Mouse (Mus musculus) megakaryocyte, embryonic 14.5 days (primary cell): ENCODE results near the gene Ifit3.
"Not testable (repeated sequence)": the region's sequence is repeated elsewhere in the genome, so short reads cannot be mapped to it uniquely, and the experiment has no call there.

Experiments
- FLI1 ChIP-seq: IDR thresholded peaks from 2 replicates; pipeline ENCODE4 v1.6.1; 2012; ENCODE audit warnings: low read length, inconsistent platforms, mixed read lengths
- GATA1 ChIP-seq: IDR thresholded peaks from 3 replicates; pipeline ENCODE4 v1.6.1; 2012; ENCODE audit warnings: mixed read lengths, low read length, inconsistent platforms, borderline replicate concordance

GRCm38 (mm10) chr19:34599250-34599649 lies 15.9 kb downstream of the Ifit3 start:
- not testable (repeated sequence) for TF ChIP-seq GATA1, FLI1
